Mouse (Mus musculus): ENCODE results near the gene Gm10447.
A peak's percentile ranks its signal among the peaks of the same experiment; 100 is the strongest.

Gene Gm10447

DNA sequence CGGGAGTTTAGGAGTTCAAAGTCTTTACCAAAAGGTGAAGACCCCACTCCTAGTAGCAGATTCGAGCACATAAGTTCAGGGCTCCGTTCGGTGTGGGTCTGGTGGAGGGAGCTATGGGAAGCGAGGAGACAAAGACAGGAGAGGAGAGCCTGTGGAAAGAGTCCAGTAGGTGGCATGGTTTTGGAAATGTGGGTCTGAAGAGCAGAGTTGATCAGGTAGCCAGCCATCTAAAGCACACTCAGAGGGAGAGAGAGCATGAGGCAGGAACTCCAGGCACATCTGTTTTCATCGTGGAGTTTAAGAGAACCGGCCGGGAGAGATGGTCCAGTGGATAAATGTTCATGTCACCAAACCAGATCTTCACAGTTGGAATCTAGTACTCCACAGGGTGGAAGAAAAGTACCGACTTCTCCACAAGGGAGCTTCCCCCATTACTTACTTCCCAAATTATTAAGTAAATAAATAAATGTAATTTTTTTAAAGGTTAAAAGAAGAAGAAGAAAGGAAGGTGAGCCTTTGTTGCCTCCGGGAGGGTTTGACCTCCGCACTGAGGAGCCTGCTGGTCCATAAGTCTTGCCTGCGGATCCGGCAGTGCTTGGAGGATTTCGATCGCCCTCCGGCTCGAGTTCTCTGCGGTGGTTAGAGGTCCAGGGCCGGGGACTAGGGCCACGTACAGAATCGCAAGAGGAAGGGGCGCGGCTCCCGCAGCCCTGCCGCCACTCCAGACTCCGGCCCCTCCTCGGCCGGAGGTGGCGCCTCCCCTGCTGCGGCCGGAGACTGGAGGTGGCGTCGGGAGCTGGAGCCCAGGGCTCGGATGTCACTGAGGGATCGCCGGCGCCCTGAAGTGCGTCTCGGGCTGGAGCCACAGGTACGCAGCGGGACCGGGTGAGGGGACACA, at the start of gene Gm10447, which contains the start of gene Shroom1:
Gene Gm10447 (minus strand): TSS at position 637 of the 898 bp plus-strand sequence.
Gene Shroom1 (plus strand): TSS at position 732 of the 898 bp plus-strand sequence.
- peak; percentile 71 for DNase-seq

DNA sequence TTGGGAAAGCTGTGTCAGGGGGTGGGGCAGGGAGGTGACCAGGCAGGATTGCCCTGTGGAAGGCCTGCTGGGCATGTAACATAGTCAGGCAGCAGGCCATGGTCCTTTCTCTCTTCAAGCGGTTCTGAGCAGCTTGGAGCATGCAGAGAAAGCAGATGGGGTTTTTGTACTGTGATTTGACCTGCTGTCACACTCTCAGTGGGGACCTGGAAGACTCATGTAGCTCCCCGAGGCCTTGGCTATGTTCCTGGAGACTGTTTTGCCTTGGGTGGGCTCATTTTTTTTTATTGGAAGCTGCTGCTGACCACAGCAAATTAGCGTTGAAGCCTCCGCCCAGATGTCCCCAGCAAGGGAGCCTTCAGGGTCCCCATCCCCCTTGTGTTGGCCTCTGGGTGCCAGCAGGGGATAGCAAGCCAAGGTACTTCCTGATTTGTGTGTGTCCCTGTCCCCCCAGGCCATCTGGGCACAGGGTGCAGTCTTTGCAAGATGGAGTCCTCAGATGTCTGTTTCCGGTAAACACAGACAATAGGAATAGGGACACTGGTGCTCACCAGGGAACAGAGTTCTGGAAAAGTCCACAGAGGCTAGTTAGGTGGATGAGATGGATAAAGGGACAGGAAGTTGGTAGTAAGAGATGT, 48.2 kb upstream of the Gm10447 start:
- DNase-seq: no peak

DNA sequence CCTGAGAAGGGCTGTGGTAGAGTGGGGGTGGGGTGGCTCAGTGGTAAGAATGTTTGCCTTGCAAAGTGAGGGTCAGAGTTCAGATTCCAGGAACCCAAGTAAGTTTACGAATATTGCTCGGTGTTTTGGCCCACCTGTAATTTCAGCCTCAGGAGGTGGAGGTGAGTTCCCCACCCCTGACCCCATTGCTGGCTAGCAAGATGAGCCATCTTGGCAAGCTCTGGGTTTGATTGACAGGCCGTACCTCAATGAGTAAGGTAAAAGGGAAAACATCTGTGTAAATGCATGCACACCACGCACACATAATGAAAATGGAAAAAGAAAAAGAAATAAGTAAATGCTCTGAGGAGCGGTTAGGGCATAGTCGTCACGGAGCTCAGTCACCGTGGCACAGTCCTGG, 47.5 kb upstream of the Gm10447 start:
- DNase-seq: no peak

DNA sequence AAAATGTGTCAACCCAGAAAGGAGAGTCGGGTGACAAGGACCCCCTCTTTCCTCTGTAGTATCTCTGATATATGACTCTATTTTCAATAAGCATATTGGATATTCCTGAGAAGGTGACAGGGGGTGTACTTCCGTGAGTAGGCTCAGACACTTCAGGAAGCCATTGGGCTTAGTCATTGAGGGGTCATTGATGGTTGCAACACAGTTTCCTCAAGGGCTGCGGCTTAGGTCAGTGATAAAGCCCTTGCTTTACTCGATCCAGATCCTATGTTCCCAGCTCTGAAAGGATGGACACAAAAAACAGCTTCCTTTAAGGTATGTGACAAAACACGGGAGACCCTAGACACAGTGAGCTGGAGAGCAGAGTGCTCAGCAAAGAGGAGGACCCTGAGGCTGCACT, 46.8 kb upstream of the Gm10447 start:
- DNase-seq: no peak

DNA sequence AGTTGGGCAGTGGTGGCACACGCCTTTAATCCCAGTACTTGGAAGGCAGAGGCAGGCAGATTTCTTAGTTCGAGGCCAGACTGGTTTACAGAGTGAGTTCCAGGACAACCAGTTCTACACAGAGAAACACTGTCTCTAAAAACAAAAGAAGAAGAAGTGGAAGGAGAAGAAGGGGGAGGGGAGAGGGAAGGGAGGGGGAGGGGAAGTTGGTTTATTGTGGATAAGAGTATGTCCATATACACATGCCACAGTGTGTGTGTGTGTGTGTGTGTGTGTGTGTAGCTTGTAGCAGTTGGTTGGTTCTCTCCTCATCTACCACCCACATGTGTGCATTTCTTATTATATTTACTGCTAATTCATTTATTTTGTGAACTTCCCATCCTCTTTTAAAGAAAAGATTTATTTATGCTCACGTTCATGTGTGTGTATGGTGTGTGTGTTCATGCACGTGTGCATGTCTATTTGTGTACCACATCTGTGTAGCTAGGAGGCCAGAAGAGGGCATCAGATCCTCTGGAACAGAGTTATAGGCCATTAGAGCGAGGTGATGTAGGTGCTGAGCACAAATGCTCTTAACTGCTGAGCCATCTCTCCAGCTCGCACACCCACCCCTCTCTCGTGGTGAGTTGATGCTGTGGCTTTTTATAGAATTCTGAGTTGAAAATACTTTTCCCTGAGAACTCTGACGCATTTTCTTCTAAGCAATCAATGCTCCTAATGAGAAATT, 45.3 kb upstream of the Gm10447 start:
- no peak for DNase-seq

DNA sequence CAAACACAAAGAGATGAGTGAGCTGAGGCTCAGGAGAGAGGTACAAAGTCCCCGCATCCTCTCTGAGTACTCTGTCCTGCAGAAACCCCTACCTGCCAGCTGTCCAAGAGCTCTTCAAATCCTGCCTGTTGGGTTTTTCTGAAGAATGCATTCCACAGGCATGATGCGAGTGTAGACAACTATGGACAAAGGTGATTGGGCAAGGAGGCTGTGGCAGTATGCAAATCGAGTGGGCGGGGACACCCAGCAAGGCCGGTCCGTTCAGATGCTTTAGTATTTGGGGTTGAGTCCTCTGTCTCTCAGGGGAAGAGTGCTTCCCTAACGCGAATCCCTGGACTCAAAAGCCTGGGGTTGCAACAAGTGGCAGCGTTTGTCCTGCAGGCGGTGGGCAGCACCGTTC, 43.7 kb upstream of the Gm10447 start:
- peak; percentile 75 for DNase-seq

DNA sequence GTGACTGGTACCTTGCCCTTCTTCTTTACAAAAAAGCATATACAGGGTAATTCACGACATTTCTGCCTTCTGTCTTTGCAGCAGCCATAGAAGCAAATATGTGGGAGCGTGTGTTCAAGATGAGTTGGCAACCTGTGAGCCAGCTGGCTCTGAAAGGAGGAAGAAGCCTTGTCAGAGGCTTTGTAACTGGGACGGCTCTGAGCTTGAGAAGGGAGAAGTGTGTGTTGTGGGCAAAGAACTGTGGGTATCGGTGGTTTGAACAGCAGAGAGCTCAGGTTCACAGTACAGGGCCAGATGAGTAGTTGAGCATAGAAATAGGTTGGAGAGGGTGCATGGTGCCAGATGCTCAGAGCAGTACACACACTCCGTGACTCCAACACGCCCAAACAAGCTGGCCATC, 40.0 kb upstream of the Gm10447 start:
- DNase-seq: no peak

DNA sequence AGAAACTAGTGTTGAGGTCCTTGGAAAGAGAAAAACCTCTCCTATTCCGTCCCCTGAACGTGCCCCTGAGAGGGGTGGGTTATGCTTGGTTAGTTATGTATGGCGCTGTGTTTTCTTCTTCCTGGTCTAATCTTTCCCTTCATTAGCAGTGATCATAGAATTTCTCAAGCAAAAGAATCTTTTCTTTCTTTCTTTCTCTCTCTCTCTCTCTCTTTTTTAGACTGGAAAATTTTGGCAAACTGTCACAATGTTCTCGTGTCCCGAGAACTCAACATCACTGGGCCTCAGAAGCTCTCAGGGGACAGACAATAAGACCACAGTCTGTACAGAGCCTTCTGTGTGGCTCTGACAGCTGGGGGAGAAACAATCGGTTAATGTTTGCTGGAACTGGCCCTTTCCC, 38.5 kb upstream of the Gm10447 start:
- DNase-seq: no peak

DNA sequence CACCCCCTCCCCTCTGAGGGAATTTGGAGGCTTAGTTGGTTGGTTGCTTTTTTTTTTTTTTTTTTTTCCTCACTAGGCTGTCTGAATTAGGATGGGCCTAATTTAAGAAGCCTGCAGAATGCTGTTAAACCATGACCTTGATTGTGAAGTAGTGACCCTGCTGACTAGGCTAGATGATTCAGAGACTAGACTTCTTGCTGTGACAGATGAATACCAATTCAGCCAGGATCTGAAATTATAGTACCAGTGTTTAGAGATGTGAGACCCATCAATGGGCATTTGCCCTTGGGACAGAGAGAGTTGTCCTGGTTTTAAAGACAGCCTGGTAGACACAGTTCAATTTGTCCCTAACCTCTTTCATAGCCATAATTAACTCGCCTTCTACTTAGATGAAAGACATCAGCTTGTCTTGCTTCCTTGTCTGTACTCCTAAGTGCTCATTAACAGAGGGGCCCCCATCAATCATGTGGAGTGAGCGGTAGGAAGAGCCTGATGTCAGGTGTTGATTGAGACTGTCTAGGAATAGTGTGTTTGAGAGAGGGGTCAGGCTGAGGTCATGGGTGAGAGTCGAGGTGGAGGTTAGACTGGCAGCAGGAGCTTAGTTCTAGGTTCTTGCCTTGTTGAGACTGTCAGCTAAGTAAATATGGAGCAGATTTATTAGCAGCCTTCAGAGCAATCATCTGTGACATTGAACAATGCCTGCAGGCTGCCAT, 36.5 kb upstream of the Gm10447 start:
- no peak for DNase-seq

DNA sequence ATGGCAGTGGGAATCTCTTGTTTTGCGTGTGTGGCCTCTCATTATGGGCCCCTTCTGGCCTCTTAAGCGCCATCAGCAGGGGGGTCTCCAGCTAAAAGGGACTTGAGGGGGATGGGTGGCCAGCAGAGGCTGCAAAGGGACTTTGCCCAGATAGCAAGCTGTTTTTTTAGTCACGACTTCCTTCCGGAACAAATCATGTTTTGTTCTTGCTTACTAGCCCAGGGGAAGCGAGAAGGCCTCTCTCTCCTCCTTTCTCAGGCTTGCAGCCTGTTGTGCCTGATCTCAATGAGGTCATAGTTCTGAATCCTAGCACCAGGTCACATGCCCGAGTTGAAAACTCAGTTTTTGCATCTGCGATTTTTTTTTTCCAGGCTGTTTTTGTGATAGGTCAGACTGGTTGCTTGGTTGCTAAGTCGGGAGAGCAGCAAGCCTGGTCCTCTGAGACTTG, 35.1 kb upstream of the Gm10447 start:
- DNase-seq: peak; percentile 17

DNA sequence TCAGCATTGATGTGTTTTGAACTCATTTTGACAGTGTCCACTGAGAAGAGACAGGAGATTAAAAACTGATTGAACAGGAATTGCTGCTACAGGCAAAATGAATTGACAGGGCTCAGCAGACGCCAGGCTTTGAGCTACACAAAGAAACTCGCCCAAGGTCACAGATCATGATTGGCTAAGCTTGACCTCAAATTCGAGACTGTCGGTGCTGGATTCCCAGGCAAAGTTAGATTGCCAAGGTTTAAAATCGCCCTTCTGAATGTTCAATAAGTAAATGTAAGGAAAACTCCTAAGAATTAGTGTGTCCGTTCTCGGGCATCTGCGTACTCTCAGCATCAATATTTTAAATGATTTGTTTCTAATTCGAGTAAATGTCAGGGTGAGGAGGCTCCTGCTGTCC, 32.5 kb upstream of the Gm10447 start:
- no peak for DNase-seq

DNA sequence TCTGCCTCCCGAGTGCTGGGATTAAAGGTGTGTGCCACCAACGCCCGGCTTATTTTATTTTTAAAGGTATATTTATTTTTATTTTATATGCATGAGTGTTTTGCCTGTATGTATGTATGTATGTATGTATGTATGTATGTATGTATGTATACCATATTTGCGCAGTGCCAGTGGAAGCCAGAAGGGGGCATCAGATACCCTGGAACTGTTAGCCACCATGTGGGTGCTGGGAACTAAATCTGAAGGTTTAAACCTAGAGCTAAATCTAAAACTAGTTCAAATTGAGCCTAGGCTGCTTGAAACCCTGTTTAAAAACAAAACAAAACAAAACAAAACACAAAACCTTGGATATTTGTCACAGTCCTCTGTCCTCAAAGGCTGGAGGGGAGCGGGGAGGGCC, 32.1 kb upstream of the Gm10447 start:
- no peak for DNase-seq

DNA sequence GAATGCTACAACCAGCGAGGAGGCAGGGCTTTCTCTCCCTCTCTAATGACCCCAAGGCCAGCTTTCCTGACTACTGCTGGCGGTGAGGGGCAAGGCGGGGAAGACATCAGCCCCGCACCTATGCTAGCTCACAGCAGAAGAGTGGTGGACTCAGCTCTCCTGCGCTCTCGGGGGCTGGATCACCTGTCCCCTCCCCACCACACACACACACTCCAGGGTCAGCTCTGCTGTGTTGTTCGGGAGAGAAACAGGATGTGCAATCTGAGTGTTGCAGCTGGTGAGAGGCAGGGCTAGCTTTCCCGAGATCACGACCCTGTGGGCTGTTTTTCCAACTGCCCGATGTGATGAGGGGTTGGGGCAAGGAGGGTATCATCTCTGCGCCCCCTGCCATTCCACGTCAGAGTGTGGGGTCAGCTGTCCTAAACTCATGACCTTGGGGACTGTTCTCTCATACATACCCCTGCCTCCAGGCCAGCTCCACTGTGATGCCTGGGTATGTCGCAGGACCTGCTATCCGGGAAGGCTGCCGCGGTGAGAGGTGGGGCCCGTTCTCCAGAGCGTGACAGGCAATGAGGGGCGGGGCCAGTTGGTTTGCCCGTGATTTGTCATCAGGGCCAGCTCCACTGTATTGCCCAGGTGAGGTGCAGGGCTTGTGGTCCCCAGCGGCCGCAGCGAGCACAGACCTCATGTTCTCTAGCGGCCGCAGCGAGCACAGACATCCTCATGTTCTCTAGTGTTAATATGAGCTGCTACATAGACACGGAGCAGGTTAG, 30.1 kb upstream of the Gm10447 start:
- DNase-seq: peak; percentile 50

DNA sequence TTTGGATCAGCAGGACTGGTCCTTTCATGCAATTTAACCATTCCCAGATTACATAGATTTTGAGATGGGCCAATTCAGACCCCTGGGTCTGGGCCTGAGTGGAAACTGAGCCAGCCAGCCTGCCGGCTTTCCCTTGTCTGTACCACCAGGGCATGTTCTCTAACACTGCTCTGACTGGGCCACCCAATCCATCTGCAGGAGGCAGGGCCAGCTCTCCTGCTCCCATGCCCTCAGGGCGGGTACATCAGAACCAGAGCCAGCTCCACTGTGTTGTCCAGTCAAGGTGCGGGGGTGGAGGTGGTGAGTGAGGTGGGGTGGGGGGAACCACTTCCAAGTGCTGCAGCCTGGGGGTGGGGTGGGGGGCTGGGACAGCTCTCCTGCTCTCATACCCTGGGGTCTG, 29.4 kb upstream of the Gm10447 start:
- DNase-seq: no peak

DNA sequence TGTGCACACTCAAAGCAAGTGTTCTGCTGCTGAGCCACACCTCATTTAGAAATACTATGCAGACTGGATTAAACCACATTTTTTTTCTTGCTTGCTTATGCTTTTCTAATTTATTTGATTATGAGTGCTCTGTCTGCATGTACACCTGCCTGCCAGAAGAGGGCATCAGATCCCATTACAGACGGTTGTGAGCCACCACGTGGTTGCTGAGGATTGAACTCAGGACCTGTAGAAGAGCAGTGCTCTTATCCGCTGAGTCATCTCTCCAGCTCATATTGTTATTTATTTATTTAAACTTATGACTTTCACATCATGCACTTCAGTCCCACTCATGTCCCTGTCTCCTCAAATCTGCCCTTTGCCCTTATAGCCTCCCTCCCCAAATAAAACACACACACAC, 28.8 kb upstream of the Gm10447 start:
- DNase-seq: no peak

DNA sequence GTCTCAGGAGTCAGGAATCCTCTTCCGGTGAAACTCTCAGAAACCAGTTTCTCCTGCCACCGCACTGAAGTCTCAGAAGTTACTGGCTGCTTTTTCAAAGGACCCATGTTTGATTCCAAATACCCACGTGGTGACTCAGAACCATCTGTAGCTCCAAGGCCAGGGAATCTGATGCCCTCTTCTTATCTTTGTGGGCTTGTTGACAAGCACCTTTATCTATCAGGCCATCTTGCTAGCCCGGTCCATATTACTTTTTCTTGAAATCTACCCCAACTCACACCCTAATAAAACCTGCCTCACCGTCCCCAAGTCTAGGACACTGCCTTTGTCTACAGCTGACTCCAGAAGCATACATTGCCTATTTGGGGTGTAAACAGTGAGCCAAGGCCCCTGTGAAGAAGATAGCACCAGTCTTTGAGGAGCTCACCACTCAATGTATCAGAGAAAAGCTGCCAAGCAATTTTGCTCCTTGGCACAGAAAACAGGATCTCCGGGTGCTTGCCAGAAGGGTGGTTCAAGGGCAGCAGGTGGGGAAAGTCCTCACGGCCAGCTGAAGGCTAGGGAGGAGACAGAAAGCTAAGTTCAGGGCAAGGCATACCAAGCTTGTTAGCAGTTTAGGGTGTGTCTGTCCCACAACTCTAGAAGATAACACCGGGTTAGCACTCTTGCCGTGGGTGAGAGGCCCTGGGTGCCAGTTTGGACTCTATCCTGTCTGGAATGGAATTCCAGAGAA, 26.4 kb upstream of the Gm10447 start:
- no peak for DNase-seq

DNA sequence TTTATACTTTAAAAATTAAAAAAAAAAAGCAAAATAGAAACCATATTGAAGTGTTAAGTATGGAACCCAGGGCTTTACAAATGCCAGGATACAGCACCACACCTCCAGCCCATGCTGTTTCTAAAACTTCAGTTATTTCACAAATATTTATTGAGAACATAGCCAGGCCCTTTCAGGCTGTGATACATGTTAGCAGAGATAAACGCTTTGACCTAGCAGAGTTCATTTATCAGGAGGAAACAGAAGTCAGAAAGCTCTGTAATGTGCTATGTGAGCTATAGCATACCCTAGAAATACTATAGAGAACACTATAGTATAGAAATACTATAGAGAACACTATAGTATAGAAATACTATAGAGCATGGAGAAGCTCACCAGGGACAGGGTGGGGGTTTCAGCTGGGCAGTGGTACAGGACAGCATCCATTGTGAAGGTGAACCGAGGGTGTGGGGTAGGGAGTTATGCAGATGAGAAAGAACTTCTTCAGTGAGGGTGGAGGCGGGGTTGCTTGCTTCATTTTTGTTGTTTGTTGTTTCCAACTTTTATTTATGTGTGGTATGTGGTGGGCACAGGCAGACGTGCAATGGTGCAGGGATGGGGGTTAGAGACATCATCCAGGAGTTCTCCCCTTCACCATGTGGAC, 24.3 kb upstream of the Gm10447 start:
- no peak for DNase-seq

DNA sequence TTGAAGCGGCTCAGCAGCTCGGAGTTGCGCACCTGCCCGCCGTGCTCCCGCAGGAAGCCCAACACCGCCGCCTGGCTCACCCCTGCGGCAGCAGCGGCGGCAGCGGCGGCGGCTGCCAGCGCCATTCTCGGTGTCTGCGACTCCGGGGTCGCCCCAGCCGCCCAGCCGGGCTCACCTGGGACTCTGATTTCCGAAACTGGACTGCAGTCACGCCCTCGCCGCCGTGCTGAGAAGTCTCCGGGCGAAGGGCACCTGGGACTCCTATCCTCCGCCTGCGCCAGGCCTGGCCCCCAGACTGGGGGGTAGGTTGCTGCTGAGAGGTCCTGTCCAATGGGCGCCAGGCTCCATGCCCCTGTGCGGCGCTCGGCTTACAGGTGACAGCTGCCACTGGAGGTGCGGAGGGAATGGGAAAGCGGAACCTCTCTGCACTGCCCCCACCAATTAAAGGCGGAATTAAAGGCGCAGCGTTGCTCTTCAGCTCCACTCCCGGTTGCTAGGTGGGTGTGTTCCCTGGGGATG, 22.9 kb upstream of the Gm10447 start, which contains the start of the genes Gm9945 and Sowaha:
Gene Gm9945 (plus strand): TSS at position 384 of the 519 bp plus-strand sequence.
Gene Sowaha (minus strand): TSS at position 492 of the 519 bp plus-strand sequence.
- no peak for DNase-seq

DNA sequence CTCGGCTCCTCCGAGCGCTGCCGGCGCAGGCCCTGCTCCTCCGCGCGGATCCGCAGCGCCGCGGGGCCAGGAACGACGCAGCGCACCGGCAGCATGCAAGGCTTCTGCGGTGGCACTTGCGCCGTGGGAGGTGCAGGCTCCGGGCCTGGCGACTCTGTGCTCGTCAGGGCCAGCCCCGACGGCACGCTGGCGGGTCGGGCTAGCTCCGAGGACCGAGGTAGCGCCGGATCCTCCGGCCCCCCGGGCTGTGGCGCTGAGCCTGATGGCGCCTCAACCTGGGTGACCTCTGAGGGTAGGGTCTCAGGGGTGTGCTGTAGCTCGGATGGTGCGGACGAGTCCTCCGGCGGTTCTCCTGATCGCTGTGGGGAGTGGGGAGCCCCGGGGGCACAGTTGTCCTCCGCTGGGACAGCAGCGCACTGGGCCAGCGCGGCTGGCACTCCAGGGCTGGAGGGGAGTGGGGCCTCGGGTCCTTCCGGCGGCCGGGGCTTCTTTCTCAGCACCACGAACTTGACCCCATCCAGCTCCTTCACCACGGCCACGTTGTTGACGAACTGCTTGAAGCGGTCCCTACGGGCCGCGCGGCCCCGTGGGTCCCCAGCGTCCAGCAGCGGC, 22.4 kb upstream of the Gm10447 start:
- no peak for DNase-seq
